In the genomic region with DNA sequence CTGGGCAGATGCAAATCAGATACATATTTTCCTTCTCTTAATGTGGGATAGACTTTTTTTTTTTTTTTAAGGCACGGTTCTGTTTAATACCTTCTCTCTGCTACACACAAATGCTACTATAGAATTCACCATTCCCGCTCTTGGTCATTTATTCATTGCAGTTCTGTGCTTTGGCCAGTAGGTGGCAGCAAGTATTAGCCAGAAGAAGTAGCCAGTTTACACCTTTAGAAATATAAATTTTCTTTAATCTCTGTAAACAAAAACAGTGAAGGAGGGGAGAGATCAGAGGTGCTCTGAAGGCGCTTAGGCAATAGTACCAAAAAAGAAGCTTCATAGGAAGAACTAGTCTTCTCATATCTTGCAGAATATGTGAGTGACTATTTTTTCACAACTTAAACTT, we compare ENCODE assay signal across 9 mouse cellular contexts. TPM values are rescaled to one million over a fixed set of nuclear protein-coding genes. Genes with fewer than 3 reads are reported as not detected.
DNase-seq lines count a peak whose midpoint lies in the region; ATAC-seq and TF ChIP-seq lines count a peak whose summit lies in the region.
"Had no signal": no experiment of that assay in that cellular context is flagged by ENCODE, and none has a peak within 500 bp of the region (broad histone marks: within the 10 kb centered on the region; RNA-seq: fewer than 3 reads in every experiment).

No protein-coding gene starts in this region.

- TF ChIP-seq CTCF in Patski (IDR thresholded peaks at IDR 0.05) = peak; percentile 64
- TF ChIP-seq CTCF in cortical plate, adult 2 months (IDR thresholded peaks at IDR 0.05; ENCODE audit: extremely low read depth, insufficient read depth, low read length) = peak; percentile 39; the same call in 1 of the 2 replicates

- peak; percentile 11 to 63 for DNase-seq in heart, adult 18-20 months
- no peak for DNase-seq in heart, postnatal 25 days (ENCODE audit: low spot score)
- DNase-seq in 416B (ENCODE audit: low read depth) (peak; percentile 74), Patski (ENCODE audit: low read depth, low spot score) (no peak)
- peak; percentile 47 to 48 for DNase-seq in kidney, postnatal 4 days
- peak; percentile 28 to 43 for DNase-seq in natural killer cell, adult 2 months (ENCODE audit: low spot score in 2 of 2)
- DNase-seq in yolk sac, embryonic 10.5 days (ENCODE audit: low spot score) = no peak

- in situ Hi-C loops in Patski (cut with MboI; ENCODE audit: low pct_unique_long_range_greater_than_20kb) = loop anchor here (5.0 kb wide), 2 partner anchors 175 to 230 kb away; no protein-coding TSS in a partner anchor

- H3K27me3 ChIP-seq in Patski = no peaks in the 10 kb centered on the region
- H3K27me3 ChIP-seq: neural tube, embryonic 13.5 days had no signal

- H3K27ac ChIP-seq in cortical plate, adult 2 months (ENCODE audit: insufficient read depth, low read length) = no peak overlapping the region
- H3K27ac ChIP-seq: neural tube, embryonic 13.5 days had no signal

- intact Hi-C loops in heart, postnatal 25 days (cut with DNase I) = loop anchor here (1.0 kb wide), 1 partner anchor 228 kb away; no protein-coding TSS in a partner anchor

- no peaks in the 10 kb centered on the region for H3K4me1 ChIP-seq in cortical plate, adult 2 months (ENCODE audit: control insufficient read depth, insufficient read depth, low read length)
- H3K4me1 ChIP-seq: neural tube, embryonic 13.5 days had no signal

- POLR2A ChIA-PET in Patski (lab: Charles Lee) = interaction anchor here (0.9 to 1.0 kb wide), 2 partner anchors 179 to 223 kb away, joined by 3 read pairs; no protein-coding TSS in a partner anchor

- H3K4me3 ChIP-seq in cortical plate, adult 2 months (ENCODE audit: insufficient read depth, low read length) = no peak overlapping the region
- H3K4me3 ChIP-seq: neural tube, embryonic 13.5 days had no signal

- ATAC-seq in Patski = no peak

- CTCF ChIA-PET in Patski (lab: Charles Lee) = interaction anchor here (0.6 to 3.9 kb wide), 18 partner anchors 9 to 586 kb away, joined by 3 to 21 read pairs (median 3); a partner anchor contains a TSS

- no peak for TF ChIP-seq POLR2A in cortical plate, adult 2 months (IDR thresholded peaks at IDR 0.05; ENCODE audit: extremely low read depth, insufficient read depth, low read length)

RNA-seq across cellular contexts. Expression of a gene that starts 22.0 kb away (rescaled TPM):
- 10 to 100 TPM; 35.2 to 36.0 TPM for total RNA-seq in heart, adult 18-20 months (2021)
- 10 to 100 TPM; 30.8 to 31.5 TPM for total RNA-seq in heart, postnatal 25 days (2021)
- 40.1 TPM for polyA plus RNA-seq in Patski (2021)
- 47.1 and 50.8 TPM in 2 replicates for polyA plus RNA-seq in cortical plate, adult 2 months (2012; rRNA removed)

Comparison
In these comparisons a context has a peak if more than half of its experiments do, and no peak if none do; other contexts are left out.
1. DNase-seq: peak in heart, adult 18-20 months (2 of 2), 416B (single experiment), kidney, postnatal 4 days (2 of 2) and natural killer cell, adult 2 months (2 of 2); none in heart, postnatal 25 days (single experiment), Patski (single experiment) and yolk sac, embryonic 10.5 days (single experiment).